Mouse (Mus musculus) small intestine, adult 2 months (tissue): Measurements from ENCODE around the gene Rbm14. TPM values are rescaled to one million over a fixed set of nuclear protein-coding genes. Genes with fewer than 3 reads are reported as not detected.

Experiments used
- H3K27ac ChIP-seq: fragments of 200-500 bp; 2 replicates; pipeline ENCODE4 v1.5.1; 2012; ENCODE audit warnings: low read depth, low read length, control low read depth, inconsistent platforms; ENCODE audit not compliant: insufficient read depth
- H3K27me3 ChIP-seq: fragments of 200-500 bp; 2 replicates; pipeline ENCODE4 v1.6.1; 2012; ENCODE audit warnings: mild to moderate bottlenecking, moderate library complexity, low read length, inconsistent platforms; ENCODE audit not compliant: control insufficient read depth, insufficient read depth
- H3K36me3 ChIP-seq: fragments of 200-500 bp; 2 replicates; pipeline ENCODE4 v1.6.1; 2012; ENCODE audit warnings: mild to moderate bottlenecking, low read length, control low read depth, inconsistent platforms; ENCODE audit not compliant: control insufficient read depth, insufficient read depth
- H3K4me1 ChIP-seq: fragments of 200-500 bp; 2 replicates; pipeline ENCODE4 v1.6.1; 2012; ENCODE audit warnings: low read length, inconsistent platforms, mixed read lengths; ENCODE audit not compliant: control insufficient read depth, insufficient read depth, insufficient read length
- H3K4me3 ChIP-seq: fragments of 200-500 bp; 2 replicates; pipeline ENCODE4 v1.5.1; 2012; ENCODE audit warnings: low read depth, mild to moderate bottlenecking, control low read depth, inconsistent platforms, low read length, moderate library complexity
- CTCF ChIP-seq: fragments of 200-500 bp; IDR thresholded peaks from 2 replicates; pipeline ENCODE4 v1.5.1; 2012; ENCODE audit warnings: low read depth, mild to moderate bottlenecking, control low read depth, inconsistent platforms, low read length, moderate library complexity, mixed read lengths; ENCODE audit not compliant: insufficient replicate concordance, insufficient read length; ENCODE audit errors: extremely low read depth
- POLR2A ChIP-seq: fragments of 200-500 bp; IDR thresholded peaks from 2 replicates; pipeline ENCODE4 v1.6.1; 2012; ENCODE audit warnings: low read depth, mild to moderate bottlenecking, control low read depth, inconsistent platforms, low read length, moderate library complexity
- WGBS: fragments of 180-500 bp; shearing (Covaris S2); methylation state at CpG from one replicate; pipeline ENCODE4 v1.1.7; 2018; 5-methylcytosine and 5-hydroxymethylcytosine counted together
- polyA plus RNA-seq: library from polyadenylated mRNA; depleted of rRNA; stranded (reverse); fragments of >200 nt; gene quantifications from 2 replicates; pipeline ENCODE4 v1.2.3, GENCODE M21; 2012; rRNA removed

Gene Rbm14
- polyA plus RNA-seq: 38.2 and 65.3 TPM in 2 replicates

DNA sequence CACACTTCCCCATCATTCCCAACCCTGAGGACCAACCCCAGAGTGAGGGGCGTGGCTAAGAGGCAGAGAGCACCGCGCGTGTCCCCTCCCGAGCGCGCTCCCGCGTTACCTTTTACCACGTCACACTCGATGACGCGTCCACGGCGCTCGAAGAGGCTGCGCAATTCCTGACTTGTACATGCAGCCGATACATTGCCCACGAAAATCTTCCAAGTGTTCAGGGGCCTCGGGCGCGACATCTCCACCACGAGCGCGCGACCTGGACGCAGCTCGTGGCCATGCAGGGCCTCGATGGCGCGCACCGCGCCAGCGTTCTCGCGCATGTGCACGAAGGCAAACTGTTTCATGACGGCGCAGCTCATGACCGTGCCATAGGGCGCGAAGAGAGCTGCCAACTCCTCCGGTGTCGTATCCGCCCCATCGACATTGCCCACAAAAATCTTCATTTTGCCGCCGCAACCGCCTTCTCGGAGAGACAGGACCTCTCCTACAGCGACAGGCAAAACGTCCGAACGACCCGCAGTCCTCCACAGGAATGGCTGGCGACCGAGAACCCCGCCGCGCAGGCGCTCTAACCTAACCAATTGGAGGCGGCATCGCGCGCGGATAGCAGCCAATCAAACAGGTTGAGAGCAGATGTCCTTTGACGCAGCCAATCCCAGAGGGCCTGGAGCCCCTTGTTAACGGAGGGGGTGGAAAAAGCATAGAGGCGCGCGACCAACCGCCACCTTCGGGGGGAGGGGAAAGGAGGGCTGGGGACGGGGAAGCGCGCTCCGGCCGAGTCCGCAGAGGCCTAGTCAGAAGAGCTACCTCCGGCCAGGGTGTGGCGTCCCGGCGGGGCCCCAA, at the start of gene Rbm14, which contains the start of gene Gm21992:
Gene Rbm14 (minus strand): TSS at position 572 of the 846 bp plus-strand sequence.
Gene Gm21992 (minus strand): TSS at position 550 of the 846 bp plus-strand sequence.
- TF ChIP-seq CTCF (no peak), POLR2A (peak; percentile 93)
- H3K27ac ChIP-seq: peak within 1 kb of the TSS; percentile 84

DNA sequence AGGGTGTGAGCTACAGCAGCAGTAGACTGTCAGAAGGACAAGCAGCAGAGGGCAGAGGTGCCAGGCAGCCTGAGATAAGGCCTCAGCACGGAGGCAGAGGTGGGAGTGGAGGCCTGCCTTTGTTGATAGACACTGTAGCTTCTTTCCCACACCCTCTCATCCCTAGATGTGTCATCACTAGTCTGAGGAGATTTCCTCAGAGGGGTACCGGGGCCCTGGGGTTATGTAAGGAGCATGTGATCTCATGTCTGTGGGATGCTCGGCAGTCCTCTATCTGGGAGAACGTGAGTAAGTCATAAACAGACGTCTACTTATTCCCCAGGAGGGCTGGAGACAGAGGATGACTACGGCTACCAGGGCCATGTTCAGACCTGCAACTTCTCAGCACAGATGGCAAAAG, 47.6 kb upstream of the Rbm14 start:
- no peak overlapping the region for H3K4me3 ChIP-seq
- H3K27me3 ChIP-seq: no peaks in the 10 kb centered on the region
- peaks cover 2% of the 10 kb centered on the region; the same call in 1 of the 2 replicates for H3K4me1 ChIP-seq
- no peak overlapping the region for H3K27ac ChIP-seq
- no peaks in the 10 kb centered on the region for H3K36me3 ChIP-seq
- TF ChIP-seq CTCF: no peak
- no peak for TF ChIP-seq POLR2A
- WGBS: 57% methylated on average over 6 of the region's 6 CpGs

More for the DNA sequence above, at the start of gene Rbm14, which contains the start of gene Gm21992:
- no peaks in the 10 kb centered on the region for H3K27me3 ChIP-seq
- H3K36me3 ChIP-seq: no peaks in the 10 kb centered on the region
- H3K4me3 ChIP-seq: peak within 1 kb of the TSS; percentile 78
- WGBS: under 1% methylated on average over 83 of the region's 83 CpGs
- H3K4me1 ChIP-seq: peaks cover 8% of the 10 kb centered on the region; the same call in 1 of the 2 replicates

DNA sequence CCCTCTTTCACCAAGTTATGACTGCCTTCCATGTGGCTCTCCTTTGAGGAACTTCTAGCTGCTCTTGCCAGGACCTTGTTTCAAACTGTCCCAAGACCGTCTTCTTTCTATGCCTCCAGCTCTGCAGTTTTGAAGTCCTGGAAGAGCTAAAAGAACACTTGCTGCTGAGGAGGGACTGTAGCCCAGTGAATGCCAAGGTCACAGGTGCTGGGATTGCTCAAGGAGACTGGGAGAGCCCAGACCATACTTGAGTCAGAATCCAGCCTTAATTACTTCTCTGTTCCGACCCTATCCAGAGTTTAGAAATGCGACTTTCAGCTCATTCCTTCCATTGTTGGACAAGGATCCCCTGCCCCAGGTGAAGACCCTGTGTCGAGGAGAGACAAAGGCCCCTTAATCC, 44.5 kb upstream of the Rbm14 start:
- H3K36me3 ChIP-seq: no peaks in the 10 kb centered on the region
- no peaks in the 10 kb centered on the region for H3K27me3 ChIP-seq
- H3K27ac ChIP-seq: no peak overlapping the region
- no peak overlapping the region for H3K4me3 ChIP-seq
- no peak for TF ChIP-seq CTCF
- TF ChIP-seq POLR2A: no peak
- peaks cover 2% of the 10 kb centered on the region; the same call in 1 of the 2 replicates for H3K4me1 ChIP-seq
- WGBS: 84% methylated on average over 4 of the region's 4 CpGs

DNA sequence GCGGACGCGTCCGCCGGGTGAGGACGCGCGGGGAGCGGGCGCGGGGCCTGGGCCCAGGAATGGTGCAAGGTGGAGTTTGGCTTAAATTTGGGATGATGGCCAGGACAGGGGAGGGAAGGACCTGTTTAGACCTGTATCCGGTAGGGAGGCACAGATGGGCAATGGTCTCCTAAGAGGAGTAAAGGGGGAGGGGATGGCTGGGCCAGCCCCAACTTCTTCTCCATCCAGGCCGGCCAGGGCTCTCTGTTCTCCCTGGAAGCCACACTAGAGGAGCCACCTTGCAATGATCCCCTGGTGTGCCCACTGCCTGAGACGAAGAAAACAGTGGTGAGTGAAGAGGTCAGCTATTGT, 44.0 kb upstream of the Rbm14 start:
- Histone ChIP-seq H3K27ac (no peak overlapping the region), H3K27me3 (no peaks in the 10 kb centered on the region), H3K4me3 (peak overlapping the region; percentile 63), H3K4me1 (peaks cover 2% of the 10 kb centered on the region; the same call in 1 of the 2 replicates), H3K36me3 (no peaks in the 10 kb centered on the region)
- TF ChIP-seq POLR2A (no peak), CTCF (no peak)
- WGBS: 6% methylated on average over 14 of the region's 14 CpGs

DNA sequence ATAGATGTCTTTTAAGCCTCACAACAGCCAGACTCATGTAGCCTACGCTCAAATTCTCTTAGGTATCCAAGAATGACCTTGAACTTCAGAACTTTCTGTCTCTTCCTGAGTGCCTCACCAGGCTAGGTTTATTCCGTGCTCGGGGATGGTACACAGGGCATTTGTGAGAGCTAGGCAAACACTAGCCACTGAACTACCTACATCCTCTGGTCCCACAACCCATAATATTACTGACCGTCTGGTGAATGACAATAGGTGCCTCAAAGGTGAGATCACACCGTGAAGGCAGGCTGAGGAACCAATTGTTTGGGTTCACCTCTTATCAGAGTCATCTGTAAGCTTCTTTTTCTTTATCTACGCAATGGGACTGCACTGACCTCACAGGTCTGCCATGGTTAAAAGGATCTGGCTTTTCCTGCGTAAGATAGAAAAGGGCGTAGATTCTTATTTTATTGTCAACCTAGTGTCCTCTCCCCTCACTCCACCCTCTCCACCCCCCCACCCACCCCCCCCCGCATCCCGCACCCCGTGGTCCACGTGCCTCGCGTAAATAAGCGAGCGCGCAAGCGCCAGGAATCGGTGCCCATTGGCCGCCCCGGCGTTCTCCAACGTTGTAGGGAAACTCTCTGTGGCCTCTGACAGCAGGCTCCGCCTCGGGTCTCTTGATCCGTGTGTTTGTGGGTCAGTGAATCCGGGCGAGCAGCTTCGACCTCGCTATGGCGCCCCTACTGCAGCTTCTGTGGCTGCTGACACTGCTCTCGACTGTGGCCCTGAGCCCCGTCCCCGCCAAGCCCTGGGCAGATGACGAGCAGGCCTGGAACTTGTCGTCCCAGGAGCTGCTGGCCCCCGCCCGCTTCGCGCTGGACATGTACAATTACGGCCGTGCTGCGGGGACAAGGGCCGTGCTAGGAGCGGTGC, 43.4 kb upstream of the Rbm14 start, which contains the start of gene Ctsf:
Gene Ctsf (plus strand): TSS at position 579 of the 918 bp plus-strand sequence.
- no peak within 1 kb of the TSS for H3K27ac ChIP-seq
- no peaks in the 10 kb centered on the region for H3K27me3 ChIP-seq
- peak within 1 kb of the TSS; percentile 63 for H3K4me3 ChIP-seq
- H3K4me1 ChIP-seq: peaks cover 2% of the 10 kb centered on the region; the same call in 1 of the 2 replicates
- no peak for TF ChIP-seq CTCF
- TF ChIP-seq POLR2A: no peak
- WGBS: 2% methylated on average over 45 of the region's 45 CpGs
- H3K36me3 ChIP-seq: no peaks in the 10 kb centered on the region

DNA sequence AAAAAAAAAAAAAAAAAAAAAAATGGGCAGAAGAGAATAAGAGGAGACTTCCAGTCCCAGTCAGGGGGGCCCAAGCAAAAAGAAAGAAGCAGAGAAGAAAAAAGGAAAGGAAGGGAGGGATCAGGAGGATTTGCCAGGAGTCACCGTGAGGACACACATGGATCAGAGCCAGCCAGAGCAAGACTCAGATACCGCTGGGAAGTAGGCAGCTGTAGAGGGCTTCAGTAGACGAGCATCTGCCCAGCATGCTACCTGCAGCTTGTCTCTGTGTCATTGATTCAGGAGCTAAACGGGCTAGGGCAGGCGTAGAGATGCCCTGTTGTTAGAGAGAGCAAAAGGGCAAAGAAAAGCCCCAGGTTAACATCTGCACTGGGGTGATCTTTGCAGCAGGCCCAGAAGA, 38.8 kb upstream of the Rbm14 start:
- Histone ChIP-seq H3K27me3 (peaks cover 2% of the 10 kb centered on the region), H3K4me3 (no peak overlapping the region), H3K27ac (no peak overlapping the region), H3K4me1 (peaks cover 2% of the 10 kb centered on the region; the same call in 1 of the 2 replicates), H3K36me3 (no peaks in the 10 kb centered on the region)
- 36% methylated on average over 5 of the region's 5 CpGs for WGBS
- TF ChIP-seq CTCF: no peak
- no peak for TF ChIP-seq POLR2A

DNA sequence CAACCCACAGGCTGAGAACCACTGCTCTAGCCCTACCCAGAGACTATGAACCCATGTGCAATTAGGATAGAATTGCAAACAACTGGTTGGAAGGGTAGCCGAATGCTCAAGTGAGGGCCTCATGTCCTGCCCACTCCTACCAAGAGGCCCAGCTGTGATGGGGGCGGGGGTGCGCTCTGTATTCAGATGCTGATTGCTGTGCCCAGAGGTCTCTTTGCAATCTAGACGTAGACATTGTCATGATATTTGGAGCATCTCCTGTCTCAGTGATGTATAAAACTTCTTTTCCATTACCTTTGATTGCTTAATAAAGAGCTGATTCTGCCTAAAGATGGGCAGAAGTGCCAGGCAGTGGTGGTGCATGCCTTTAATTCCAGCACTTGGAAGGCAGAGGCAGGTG, 38.4 kb upstream of the Rbm14 start:
- peaks cover 2% of the 10 kb centered on the region for H3K27me3 ChIP-seq
- H3K4me3 ChIP-seq: no peak overlapping the region
- no peak overlapping the region for H3K27ac ChIP-seq
- H3K4me1 ChIP-seq: no peaks in the 10 kb centered on the region
- TF ChIP-seq POLR2A (no peak), CTCF (no peak)
- H3K36me3 ChIP-seq: no peaks in the 10 kb centered on the region
- WGBS: 59% methylated on average over 4 of the region's 4 CpGs
